15 mouse cellular contexts compared by ENCODE assay signal in genomic region chr1:120109741-120110432, GRCm38 (mm10). TPM values are rescaled to one million over a fixed set of nuclear protein-coding genes. Genes with fewer than 3 reads are reported as not detected.
"Had no signal": no experiment of that assay in that cellular context is flagged by ENCODE, and none has a peak within 500 bp of the region (broad histone marks: within the 10 kb centered on the region; RNA-seq: fewer than 3 reads in every experiment).

No protein-coding gene starts in this region.

- H3K9ac ChIP-seq: liver, embryonic 15.5 days; lung, embryonic 14.5 days; midbrain, embryonic 12.5 days had no signal

- H3K27me3 ChIP-seq: liver, embryonic 15.5 days; midbrain, embryonic 12.5 days had no signal

- DNase-seq: lung, embryonic 14.5 days; lung, postnatal 14 days; right cerebral cortex, postnatal 14 days; thymus, postnatal 4 days had no signal

- H3K4me2 ChIP-seq: liver, embryonic 11.5 days; liver, embryonic 15.5 days; lung, embryonic 14.5 days; midbrain, embryonic 12.5 days had no signal

- H3K9me3 ChIP-seq: limb, embryonic 10.5 days; midbrain, embryonic 12.5 days had no signal

- H3K4me1 ChIP-seq: limb, embryonic 10.5 days; midbrain, embryonic 12.5 days had no signal

- ATAC-seq: hindbrain, embryonic 16.5 days; inflammation-experienced regulatory T-cells, adult 6 months; intestine, postnatal 0 days; midbrain, embryonic 16.5 days had no signal

- H3K27ac ChIP-seq: limb, embryonic 10.5 days; liver, embryonic 15.5 days; macrophage; midbrain, embryonic 12.5 days had no signal

- H3K4me3 ChIP-seq: limb, embryonic 10.5 days; liver, embryonic 15.5 days; megakaryocyte, embryonic 14.5 days; midbrain, embryonic 12.5 days had no signal

RNA-seq across cellular contexts. Expression of gene 3110009E18Rik, which starts 11.1 kb away (rescaled TPM):
- polyA plus RNA-seq: small intestine, adult 2 months had no signal
